Mouse (Mus musculus) hindbrain, embryonic 11.5 days (tissue): ENCODE data around the gene Mypop. TPM values are rescaled to one million over a fixed set of nuclear protein-coding genes. Genes with fewer than 3 reads are reported as not detected.
A peak's percentile ranks its signal among the peaks of the same experiment; 100 is the strongest.

Experiments used
- ATAC-seq: fragments of 200-750 bp; cut with Nextera tagmentation; 2 replicates; pipeline ENCODE4 v1.8.0; 2017; ENCODE audit warnings: mild to moderate bottlenecking, moderate TSS enrichment, moderate library complexity; ENCODE audit not compliant: low FRiP score
- DNase-seq: peaks from one replicate; pipeline ENCODE4 v3.0.0-alpha.2; 2015; ENCODE audit warnings: low spot score
- H3K27ac ChIP-seq: fragments of 300-500 bp; sonication (generic); 2 replicates; pipeline ENCODE4 v1.5.1; 2014; ENCODE audit warnings: mild to moderate bottlenecking, low read depth, low read length
- H3K27me3 ChIP-seq: fragments of 300-500 bp; sonication (generic); 2 replicates; pipeline ENCODE4 v1.6.1; 2014; ENCODE audit warnings: mild to moderate bottlenecking, low read length, moderate library complexity, mixed read lengths; ENCODE audit not compliant: control insufficient read depth, insufficient read depth
- H3K36me3 ChIP-seq: fragments of 300-500 bp; sonication (generic); 2 replicates; pipeline ENCODE4 v1.6.1; 2014; ENCODE audit warnings: mild to moderate bottlenecking, low read length, moderate library complexity, mixed read lengths; ENCODE audit not compliant: control insufficient read depth, insufficient read depth
- H3K4me1 ChIP-seq: fragments of 300-500 bp; sonication (generic); replicated peaks from 2 replicates; pipeline ENCODE4 v1.6.1; 2014; ENCODE audit warnings: low read length, mixed read lengths; ENCODE audit not compliant: control insufficient read depth, insufficient read depth
- H3K4me2 ChIP-seq: fragments of 300-500 bp; sonication (generic); replicated peaks from 2 replicates; pipeline ENCODE4 v1.6.1; 2014; ENCODE audit warnings: mild to moderate bottlenecking, low read depth, low read length
- H3K4me3 ChIP-seq: fragments of 300-500 bp; sonication (generic); 2 replicates; pipeline ENCODE4 v1.5.1; 2014; ENCODE audit warnings: low read depth, low read length
- H3K9ac ChIP-seq: fragments of 300-500 bp; sonication (generic); 2 replicates; pipeline ENCODE4 v1.6.1; 2014; ENCODE audit warnings: low read depth, low read length
- H3K9me3 ChIP-seq: fragments of 300-500 bp; sonication (generic); 2 replicates; pipeline ENCODE4 v1.6.1; 2016; ENCODE audit warnings: low read length; ENCODE audit not compliant: control insufficient read depth
- WGBS: fragments of 180-500 bp; shearing (Covaris S2); extraction: QIAGEN DNeasy Blood & Tissue Kit; methylation state at CpG from one replicate; pipeline ENCODE4 v1.1.7; 2014; 5-methylcytosine and 5-hydroxymethylcytosine counted together
- polyA plus RNA-seq: library from polyadenylated mRNA; unstranded; fragments of >200 nt; fragmentation: Nextera tagmentation; extraction: Ambion mirVana; gene quantifications from 2 replicates; pipeline ENCODE4 v1.2.1, GENCODE M21; 2014

Mypop gene
- polyA plus RNA-seq, 1 experiment from 2014 or later, result 4.6 TPM

- Histone ChIP-seq H3K36me3 (0 out of 2 replicates have a peak, but pooled peaks cover under 1% of the 10 kb centered on the region), H3K4me1 (peaks cover 20% of the 10 kb centered on the region), H3K9me3 (no peaks in the 10 kb centered on the region), H3K27ac (peak overlapping the region; percentile 79), H3K27me3 (peaks cover 15% of the 10 kb centered on the region), H3K9ac (peak overlapping the region; percentile 64), H3K4me3 (peak overlapping the region; percentile 35), H3K4me2 (peak overlapping the region; percentile 84)
- WGBS, result under 1% methylated on average over 92 of the region's 107 CpGs
- DNase-seq (peak; percentile 72), ATAC-seq (peak; percentile 50)
Measured at GRCm38 (mm10) chr7:18957569-18958383, 33.3 kb upstream of the Mypop start.

GRCm38 (mm10) chr7:18958384-18958766 is 32.7 kb upstream of the Mypop start:
- Histone ChIP-seq H3K9me3 (no peaks in the 10 kb centered on the region), H3K36me3 (no peaks in the 10 kb centered on the region), H3K27me3 (peaks cover 15% of the 10 kb centered on the region), H3K27ac (peak overlapping the region; percentile 79; the same call in 1 of the 2 replicates), H3K9ac (peak overlapping the region; percentile 64), H3K4me1 (peaks cover 24% of the 10 kb centered on the region), H3K4me2 (peak overlapping the region; percentile 84), H3K4me3 (peak overlapping the region; percentile 35)
- DNase-seq, result no peak
- WGBS, result 3% methylated on average over 21 of the region's 21 CpGs
- ATAC-seq, result 0 out of 2 replicates have a peak, but pooled peaks have one; percentile 1

GRCm38 (mm10) chr7:18959446-18959845 is 31.6 kb upstream of the Mypop start:
- WGBS, result 69% methylated on average over 8 of the region's 8 CpGs
- Histone ChIP-seq H3K27ac (no peak overlapping the region), H3K4me1 (peaks cover 25% of the 10 kb centered on the region), H3K4me2 (no peak overlapping the region), H3K9ac (no peak overlapping the region), H3K4me3 (no peak overlapping the region), H3K36me3 (no peaks in the 10 kb centered on the region), H3K9me3 (no peaks in the 10 kb centered on the region), H3K27me3 (peaks cover 15% of the 10 kb centered on the region)
- peak; percentile 45 for DNase-seq
- no peak for ATAC-seq

GRCm38 (mm10) chr7:18962171-18962792 is 28.8 kb upstream of the Mypop start:
- H3K27ac ChIP-seq, result no peak overlapping the region
- WGBS, result under 1% methylated on average over 17 of the region's 17 CpGs
- H3K9ac ChIP-seq, result no peak overlapping the region
- H3K4me2 ChIP-seq, result peak overlapping the region; percentile 46
- ATAC-seq (no peak), DNase-seq (peak; percentile 53)
- H3K4me1 ChIP-seq, result peaks cover 24% of the 10 kb centered on the region
- H3K27me3 ChIP-seq, result peaks cover 14% of the 10 kb centered on the region
- H3K36me3 ChIP-seq, result no peaks in the 10 kb centered on the region
- peak overlapping the region; percentile 6; the same call in 1 of the 2 replicates for H3K4me3 ChIP-seq
- no peaks in the 10 kb centered on the region for H3K9me3 ChIP-seq

GRCm38 (mm10) chr7:18962795-18963194 is 28.2 kb upstream of the Mypop start:
- WGBS, result 1% methylated on average over 20 of the region's 20 CpGs
- H3K4me2 ChIP-seq, result peak overlapping the region; percentile 46
- no peak overlapping the region for H3K9ac ChIP-seq
- no peaks in the 10 kb centered on the region for H3K9me3 ChIP-seq
- ATAC-seq (no peak), DNase-seq (peak; percentile 55)
- H3K27me3 ChIP-seq, result peaks cover 11% of the 10 kb centered on the region
- no peaks in the 10 kb centered on the region for H3K36me3 ChIP-seq
- peaks cover 19% of the 10 kb centered on the region for H3K4me1 ChIP-seq
- H3K4me3 ChIP-seq, result peak overlapping the region; percentile 6; the same call in 1 of the 2 replicates
- 0 out of 2 replicates have a peak overlapping the region, but pooled peaks have one; percentile 17 for H3K27ac ChIP-seq

GRCm38 (mm10) chr7:18963294-18963843 is 27.7 kb upstream of the Mypop start:
- 0 out of 2 replicates have a peak overlapping the region, but pooled peaks have one; percentile 15 for H3K9ac ChIP-seq
- ATAC-seq (no peak), DNase-seq (no peak)
- no peaks in the 10 kb centered on the region for H3K9me3 ChIP-seq
- peaks cover 19% of the 10 kb centered on the region for H3K4me1 ChIP-seq
- H3K27ac ChIP-seq, result no peak overlapping the region
- 2% methylated on average over 19 of the region's 19 CpGs for WGBS
- H3K36me3 ChIP-seq, result no peaks in the 10 kb centered on the region
- H3K27me3 ChIP-seq, result peaks cover 5% of the 10 kb centered on the region
- H3K4me3 ChIP-seq, result no peak overlapping the region
- no peak overlapping the region; the same call in 1 of the 2 replicates for H3K4me2 ChIP-seq

DNA sequence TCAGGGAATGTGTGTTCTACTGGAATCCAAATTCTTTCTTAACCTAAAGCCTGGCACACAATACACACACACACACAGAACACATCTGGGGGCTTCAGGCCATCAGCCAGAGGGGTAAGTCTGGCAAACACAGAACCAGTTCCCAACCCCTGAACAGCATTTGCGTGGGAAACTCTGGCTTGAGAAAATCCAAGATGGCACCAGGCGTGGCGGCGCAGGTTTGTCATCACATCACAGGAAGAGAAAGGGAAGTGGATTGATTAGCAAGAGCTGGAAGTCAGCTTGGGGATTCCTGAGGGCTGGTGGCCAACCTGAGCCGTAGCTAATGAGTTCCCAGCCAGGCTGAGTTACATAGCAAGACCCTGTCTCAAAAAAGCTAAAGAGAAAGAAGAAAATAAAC is 25.7 kb upstream of the Mypop start:
- Histone ChIP-seq H3K9ac (no peak overlapping the region), H3K4me2 (no peak overlapping the region), H3K27me3 (peaks cover 4% of the 10 kb centered on the region), H3K4me1 (peaks cover 16% of the 10 kb centered on the region), H3K27ac (no peak overlapping the region), H3K4me3 (no peak overlapping the region), H3K36me3 (no peaks in the 10 kb centered on the region), H3K9me3 (no peaks in the 10 kb centered on the region)
- DNase-seq, result no peak
- WGBS, result 82% methylated on average over 5 of the region's 5 CpGs
- no peak for ATAC-seq

GRCm38 (mm10) chr7:18967603-18968002 is 23.4 kb upstream of the Mypop start:
- peaks cover 2% of the 10 kb centered on the region for H3K27me3 ChIP-seq
- whole genome bisulfite sequencing, result 7% methylated on average over 8 of the region's 8 CpGs
- H3K36me3 ChIP-seq, result no peaks in the 10 kb centered on the region
- DNase-seq (peak; percentile 53), ATAC-seq (peak; percentile 60)
- no peak overlapping the region for H3K27ac ChIP-seq
- H3K4me1 ChIP-seq, result peaks cover 5% of the 10 kb centered on the region; the same call in 1 of the 2 replicates
- H3K4me2 ChIP-seq, result no peak overlapping the region
- H3K9me3 ChIP-seq, result no peaks in the 10 kb centered on the region
- H3K9ac ChIP-seq, result no peak overlapping the region
- H3K4me3 ChIP-seq, result no peak overlapping the region
